Mouse (Mus musculus): ENCODE results near the gene Trak1.
A peak's percentile ranks its signal among the peaks of the same experiment; 100 is the strongest.

Trak1 gene

DNA sequence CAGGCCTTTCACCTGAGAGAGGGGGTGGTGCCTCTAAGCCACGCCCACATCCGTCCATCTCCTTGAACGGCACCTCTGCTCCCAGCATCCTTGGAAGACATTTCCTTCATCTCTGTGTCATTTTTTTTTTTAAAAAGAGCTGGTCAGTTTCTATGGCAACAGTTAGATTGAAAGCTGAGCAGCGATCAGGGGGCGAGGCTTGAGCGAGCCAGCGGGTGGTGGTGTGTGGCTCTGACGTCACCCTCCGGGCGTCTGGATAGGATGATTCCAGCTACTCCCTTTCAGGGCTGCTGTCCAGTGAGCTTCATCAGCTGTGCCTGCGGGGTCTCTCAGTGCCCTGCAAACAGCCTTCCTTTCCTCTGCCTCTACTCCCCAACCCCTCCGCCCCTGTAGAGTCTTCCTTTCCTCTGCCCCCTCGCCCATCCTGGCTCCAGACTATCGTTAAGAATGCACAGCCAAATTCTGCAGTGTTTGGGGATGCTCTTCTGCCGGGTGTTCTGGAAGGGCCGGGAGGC lies 105.9 kb downstream of the Trak1 start:
- no peak for DNase-seq

DNA sequence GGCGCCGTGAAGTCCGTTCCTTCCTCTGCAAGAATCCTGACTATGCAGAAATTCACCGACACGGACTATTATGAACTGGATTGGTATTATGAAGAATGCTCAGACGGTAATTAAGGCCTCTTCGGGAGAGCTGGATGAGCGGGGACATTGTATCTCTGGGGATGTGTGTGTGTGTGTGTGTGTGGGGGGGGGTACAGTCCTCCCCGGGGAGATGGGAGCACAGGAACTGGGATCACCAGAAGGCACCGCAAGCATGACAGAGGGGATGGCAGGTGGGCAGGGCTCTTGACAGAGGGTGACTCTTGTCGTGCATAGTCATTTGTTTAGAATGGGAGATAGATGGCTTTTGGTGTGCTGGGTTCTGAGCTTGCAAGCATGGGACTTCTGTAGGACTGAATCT lies 106.4 kb downstream of the Trak1 start:
- no peak for DNase-seq

DNA sequence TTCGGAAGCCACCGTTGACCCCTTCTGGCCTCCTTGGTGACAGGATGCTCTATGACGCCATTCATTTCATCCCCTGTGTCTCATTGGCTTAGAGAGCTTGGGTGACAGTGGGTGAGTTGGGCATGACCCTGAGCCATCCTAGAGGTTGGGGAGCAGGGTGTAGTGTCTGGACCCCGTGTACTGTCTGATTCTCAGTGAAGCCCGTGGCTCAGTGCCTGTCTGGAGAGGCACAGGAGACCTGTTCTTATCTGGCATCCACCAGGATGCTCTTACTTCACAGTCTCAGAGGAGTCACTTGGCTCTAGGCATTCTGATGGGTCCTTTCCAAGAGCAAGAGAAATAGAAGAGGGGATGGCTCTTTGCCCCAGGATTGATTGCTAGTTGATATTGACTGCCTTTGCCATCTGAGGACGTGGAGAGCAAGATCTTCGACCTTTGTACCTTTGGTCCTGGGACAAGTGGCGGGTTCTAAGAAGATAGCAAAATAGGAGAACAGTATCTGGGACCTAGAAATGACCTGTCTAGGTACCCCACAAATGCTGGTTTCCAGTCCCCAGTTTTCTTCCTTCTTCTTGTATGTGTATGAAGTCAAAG lies 107.9 kb downstream of the Trak1 start:
- DNase-seq, result no peak

DNA sequence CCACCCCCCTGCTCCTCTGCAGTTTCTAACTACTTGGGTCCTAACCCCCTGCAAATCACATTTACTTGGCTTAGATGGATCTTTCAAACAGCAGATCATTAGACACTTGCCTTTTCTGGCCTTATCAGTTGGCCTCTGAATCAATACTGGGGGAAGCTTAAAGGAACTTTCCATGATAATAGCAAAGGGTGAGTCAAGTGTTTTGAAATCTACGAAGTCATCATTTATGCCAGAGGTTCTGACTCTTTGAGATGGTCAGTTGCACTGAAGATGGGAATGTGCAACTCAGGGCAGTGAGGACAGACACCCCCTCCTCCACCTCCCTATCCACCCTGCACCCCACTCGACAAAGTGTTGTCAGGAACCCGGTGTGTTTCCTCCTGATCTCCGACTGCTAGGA lies 108.5 kb downstream of the Trak1 start:
- no peak for DNase-seq

DNA sequence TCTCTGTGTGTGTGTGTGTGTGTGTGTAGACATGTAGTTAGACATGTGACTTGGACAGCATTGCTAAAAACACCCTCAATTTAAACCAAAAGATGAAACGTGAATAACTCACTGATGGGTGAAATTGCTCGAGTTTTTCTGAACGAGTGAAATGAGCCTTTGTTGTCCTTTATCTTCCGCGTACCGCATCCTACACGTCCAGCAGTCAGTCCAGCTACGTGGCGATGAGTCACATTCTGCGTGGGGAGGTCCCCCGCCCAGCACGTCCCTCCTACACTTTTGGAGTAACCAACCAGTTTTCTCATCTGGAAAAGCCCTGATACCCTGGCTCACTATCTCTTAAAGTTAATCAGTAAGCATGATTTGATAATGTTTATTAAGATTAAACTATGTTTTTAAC lies 116.9 kb downstream of the Trak1 start:
- no peak for DNase-seq

DNA sequence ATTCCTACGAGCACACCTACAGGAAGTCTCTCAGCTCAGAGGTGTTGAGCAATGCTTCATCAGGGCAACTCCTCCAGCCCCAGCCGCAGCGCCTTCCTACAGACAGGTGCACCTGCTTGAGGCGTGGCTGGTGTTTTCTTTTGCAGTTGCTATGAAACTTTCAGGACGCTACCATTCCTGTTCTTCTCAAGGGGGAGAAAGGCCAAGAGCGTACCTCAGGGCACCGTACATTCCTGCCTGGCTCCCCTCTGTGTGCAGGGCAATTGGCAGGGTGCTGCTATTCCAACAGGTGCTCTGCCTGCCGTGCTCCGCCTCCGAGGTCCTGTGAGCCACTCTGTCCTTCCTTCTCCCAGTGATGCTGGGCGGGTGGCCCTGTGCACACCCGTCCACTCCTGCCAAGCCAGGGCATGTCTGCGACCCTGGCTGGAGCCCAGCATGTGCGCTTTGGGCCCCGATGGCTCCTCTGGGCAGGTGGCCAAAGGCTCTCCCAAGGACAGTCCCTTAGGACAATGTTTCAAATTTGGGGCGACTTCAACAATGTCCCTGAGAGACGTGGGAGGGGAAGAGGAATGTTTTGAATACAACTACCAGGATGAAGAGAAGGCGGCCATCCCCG lies 118.4 kb downstream of the Trak1 start:
- DNase-seq, result peak; percentile 85

DNA sequence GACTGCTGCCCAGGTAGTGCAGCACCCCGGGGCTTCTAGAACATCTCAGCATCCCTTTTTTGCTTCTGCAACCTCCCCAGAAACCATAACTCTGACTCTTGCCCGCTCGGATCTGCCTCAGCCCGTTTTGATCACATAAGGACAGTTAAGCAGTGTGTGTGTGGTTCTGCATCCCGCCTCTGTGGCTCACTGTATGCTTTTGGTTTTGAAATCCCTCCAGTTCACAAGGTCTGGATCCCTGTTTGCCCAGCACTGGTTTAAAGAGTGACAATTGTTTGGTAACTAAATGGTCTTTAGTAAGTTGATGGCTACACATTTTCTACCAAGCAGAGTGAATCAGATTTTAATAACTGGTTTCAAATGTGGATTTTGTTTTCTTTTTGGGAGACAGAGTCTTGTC lies 119.2 kb downstream of the Trak1 start:
- no peak for DNase-seq

DNA sequence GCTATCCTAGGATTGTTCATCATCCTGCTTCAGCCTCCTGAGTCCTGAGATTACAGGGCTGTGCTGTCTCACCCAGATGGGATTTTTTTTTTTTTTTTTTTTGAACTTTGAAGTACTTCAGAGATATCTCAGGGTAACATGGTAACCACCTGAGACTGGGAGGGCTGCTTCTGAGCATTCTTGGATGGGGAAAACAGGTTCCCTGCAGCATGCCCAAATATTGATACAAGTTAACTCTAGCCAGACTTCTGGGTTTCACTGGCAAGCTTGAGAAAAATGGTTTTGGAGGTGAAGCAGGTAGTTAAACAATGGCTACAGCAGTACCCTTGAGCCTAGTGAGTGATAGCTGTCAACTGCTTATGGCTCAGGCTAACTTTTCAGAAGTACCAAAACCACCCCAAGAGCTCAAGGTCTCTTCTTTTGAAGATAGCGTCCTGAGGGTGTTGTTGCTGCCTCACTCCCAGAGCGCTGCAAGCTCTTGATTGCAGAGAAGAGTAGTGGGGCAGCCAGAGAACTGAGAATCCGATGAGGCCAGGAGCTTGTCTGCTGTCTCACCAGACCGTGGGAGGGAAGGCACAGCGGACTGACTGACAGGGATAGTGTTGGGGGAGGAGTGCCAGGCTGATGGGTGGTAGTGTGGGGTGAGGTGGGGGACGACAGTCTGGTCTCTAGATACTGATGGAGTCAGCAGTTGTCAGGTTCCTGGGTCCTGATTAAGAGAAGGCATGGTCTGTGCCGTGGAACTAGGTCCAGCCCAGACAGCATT lies 119.8 kb downstream of the Trak1 start:
- DNase-seq, result no peak

DNA sequence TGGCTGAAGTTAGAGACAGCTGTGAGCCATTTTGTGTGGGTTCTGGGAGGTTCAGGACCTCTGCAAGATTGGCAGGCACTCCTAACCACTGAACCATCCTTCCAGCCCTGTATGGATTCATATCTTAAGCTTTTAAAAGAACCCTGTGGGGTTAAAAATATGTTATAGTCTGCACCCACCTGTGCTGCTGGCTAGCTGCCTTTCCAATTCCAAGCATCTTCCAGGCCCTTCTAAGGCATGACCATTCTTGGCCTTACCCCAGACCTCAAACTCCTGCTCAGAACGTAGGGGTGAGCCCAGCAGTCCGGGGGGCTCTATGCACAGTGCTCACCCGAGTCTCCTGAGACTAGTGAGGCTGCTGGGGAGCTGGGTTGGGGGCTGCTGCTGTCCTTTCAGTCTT lies 121.7 kb downstream of the Trak1 start:
- DNase-seq, result no peak

DNA sequence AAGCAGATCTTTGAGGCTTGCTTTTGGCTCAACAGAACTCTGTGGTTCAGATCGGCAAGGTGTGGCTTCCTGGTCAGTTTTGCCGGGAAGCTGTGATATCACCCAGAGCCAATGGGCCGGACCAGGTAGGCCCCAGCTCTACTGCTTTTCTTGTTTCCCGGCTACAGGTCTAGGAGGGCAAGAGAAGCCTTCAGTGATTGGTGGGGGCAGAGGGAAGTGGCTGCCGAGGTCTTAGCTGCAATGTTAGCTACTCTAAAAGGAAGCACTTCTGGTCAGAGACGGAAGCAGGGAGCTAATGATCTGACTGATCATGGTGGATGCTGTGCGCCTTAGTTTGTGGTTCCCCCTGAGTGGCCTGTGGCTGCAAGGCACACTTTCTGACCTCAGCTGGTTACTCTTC lies 122.3 kb downstream of the Trak1 start:
- DNase-seq, result no peak

DNA sequence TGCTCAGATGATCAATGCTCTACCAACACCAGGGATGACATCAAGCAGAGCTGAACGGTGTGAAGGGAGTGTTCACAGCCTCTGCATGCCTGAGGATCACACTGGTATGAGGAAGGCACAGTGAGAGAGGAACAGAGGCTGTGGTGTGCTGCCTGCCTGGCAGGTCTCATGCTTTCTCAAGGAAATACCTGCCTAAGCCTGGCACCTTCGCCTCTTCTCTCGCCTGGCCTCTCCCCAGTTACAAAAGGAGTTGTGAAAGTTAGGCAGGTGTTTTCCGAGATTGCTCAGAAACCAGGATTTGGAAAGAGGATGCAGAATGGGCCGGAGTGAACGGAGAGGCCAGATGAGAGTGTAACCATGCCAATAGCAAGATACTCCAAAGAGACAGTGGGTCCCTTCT lies 123.5 kb downstream of the Trak1 start:
- no peak for DNase-seq

DNA sequence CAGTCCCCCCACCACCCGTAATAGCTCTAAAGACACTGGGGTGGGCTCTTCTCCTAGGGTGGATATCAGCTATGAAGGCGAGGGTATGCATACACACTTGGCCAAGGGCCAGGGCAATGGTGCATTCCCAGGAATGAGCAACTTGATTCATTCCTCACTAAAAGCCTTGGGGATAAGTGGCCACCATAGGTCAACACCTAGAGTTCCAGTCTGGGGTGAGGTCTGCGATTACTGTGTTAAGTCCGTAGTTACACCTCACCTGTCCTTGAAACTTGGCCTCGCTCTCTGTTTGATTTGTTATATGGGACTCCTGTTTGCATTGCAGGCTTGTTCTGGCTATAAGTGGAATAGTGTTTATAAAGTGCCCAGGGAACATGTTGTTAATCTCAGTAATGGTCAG lies 125.1 kb downstream of the Trak1 start:
- DNase-seq, result peak; percentile 56

DNA sequence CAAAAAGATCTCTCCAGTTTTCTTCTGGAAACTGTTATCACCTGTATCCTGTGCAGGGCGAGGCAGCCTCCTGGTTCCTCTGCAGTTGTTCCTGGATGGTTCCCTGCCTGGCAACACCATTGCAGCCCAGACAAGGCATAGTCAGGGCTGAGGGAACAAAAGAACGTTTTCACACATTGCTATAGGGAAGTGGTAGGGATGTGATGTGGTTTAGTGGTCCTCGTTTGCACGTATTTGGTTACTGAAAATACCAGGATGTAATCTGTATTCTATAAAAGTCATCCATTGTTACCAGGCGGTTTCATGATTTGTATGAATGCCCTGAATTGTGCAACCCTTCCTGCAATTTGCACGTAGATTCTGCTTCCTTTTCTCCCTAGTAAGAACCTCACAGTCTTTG lies 126.3 kb downstream of the Trak1 start:
- no peak for DNase-seq

DNA sequence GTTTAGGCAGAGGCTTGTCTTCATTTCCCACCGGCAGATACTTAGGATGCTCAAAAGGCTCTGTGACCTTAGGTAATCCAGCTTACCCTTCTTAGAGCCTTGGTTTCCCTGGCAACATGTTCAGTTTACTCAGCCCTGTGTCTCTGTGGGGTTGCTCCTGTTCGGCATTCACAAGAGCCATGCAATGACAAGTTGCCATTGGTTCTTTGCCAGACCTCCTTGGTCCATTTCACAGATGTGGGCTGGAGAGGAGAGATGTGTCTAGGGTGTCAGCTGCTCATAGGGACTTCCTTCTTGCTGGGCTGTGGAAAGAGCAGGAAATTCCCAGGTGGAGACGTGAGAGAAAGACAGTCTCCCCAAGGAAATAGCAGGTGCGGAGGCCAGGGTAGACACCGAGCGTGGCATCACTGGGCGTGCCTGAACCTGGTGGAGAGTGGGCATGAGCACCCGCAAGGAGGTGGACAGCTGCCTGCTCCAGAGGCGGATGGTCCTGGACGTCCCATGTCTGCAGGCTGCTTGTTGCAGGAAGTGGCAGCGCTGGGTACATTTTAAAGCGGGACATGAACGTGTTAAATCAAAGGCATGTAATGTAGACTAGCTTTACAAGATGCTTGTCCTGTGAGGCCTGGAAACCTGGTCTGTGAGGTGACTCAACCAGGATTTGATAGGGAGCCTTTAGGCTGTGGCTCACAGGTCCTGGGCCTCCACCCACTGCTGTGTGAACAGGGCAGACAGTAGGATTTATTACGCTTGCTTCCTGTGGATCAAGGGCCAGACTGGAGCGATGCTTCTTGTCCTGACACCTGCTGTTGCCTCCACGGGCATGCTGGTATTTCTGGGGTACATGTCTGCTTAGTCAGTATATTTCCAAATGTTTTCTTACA lies 127.2 kb downstream of the Trak1 start:
- DNase-seq, result no peak

DNA sequence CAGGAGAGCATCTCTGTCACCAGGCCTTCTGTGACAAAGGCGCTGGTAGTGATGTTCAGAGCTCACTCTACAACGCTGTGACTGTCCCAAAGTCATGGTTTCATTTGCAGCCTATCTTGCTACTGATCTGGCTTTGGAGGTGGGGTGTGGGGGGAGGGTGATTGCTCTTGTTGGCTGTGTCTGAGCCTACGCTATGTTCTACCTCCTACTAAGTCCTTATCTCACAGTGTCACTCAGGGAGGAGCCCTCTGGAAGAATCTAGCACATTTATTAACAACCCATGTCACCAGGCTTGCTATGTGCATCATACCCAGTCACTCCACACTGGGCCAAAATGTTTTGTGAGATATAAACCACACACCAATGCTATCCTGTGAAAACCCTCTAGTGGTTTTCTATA lies 129.1 kb downstream of the Trak1 start:
- DNase-seq, result no peak

DNA sequence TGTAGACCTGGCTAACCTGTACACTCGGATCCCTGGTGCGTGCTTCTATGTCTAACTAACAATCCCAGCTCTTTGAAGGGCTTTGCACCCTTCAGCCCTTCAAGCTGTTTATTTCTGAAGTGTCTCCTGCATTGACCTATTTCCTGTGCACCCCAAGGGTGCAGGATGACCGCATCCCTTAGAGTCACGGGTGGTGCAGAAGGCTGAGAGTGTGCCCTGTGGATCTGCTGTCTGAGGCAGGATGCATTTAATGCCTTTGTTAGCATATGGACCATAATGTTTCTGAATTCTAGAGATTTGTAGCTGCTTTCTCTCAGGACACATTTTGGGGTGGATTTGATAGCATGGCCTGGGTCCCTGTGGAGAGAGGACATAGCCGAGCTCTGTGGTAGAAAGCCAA lies 129.6 kb downstream of the Trak1 start:
- no peak for DNase-seq

DNA sequence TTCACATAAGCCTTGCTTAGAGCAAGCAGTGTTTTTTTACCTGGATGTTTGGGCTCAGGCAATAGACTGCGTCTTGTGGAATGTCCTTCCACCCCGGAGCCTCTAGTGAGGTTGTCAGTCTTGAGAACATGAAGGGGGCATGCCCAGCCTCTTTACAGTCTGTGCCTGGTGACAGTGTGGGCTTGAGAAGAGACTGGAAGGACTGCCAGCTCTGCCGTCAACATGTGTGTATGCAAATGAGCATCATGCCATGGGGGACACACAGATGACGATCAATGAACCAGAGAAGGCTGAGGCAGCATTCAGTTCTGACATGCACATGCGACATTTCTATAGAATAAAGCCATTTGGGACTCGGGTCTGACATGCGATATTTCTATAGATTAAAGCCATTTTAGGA lies 132.3 kb downstream of the Trak1 start:
- no peak for DNase-seq

DNA sequence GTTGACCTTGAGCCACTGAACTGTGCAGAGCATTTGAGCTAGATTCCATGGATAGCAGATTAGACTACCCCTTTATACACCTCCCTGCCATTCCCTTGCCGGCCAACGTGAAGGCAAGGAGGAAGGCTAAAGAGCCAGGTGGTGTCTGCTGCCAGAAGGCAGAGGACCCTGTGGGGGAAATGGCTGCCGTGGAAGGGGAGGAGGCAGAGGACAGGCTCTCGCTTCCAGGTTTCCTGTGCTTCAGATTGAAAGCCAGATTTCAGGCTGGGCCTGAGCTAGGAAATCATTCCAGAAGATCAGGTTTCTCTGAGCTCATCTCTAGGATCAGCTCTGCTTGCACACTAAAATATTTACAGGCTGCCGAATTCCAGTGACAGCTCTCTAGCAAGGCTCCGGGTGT lies 133.1 kb downstream of the Trak1 start:
- no peak for DNase-seq

DNA sequence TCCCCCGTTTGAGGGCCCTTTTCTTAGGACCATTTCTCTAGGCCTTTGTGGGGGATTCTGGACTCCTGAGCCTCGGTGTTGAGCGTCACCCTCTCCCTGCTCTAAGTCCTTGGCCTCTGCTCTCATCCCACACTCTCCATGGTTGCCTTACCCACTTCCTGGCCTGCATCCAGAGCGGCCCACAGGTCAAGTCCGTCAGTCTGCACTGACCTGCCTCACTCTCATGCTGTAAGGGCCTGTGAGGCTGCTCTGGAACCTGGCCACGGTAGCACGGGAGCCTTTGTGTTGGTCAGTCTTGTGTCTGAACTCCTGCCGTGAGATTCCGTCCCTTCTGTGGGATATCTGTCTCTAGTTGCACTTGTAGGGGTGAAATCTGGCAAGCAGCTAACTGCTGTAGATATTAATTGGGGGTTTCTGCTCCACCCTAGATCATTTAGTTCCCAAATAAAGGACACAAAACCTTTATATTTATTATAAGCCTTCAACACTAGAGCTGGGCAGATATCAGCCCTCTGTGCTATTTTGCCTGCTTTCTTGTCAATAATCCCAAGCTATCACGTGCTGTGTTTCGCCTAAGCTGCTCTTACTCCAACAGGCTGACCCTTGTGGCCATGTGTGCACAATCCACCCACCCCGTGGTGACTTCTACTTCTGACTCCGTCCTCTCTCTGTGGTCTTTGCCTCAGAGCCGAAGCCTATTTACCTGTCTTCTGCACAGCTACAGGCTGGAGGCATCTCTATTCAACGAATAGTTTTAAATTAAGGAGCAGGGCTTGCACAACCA lies 136.6 kb downstream of the Trak1 start:
- peak; percentile 64 for DNase-seq

DNA sequence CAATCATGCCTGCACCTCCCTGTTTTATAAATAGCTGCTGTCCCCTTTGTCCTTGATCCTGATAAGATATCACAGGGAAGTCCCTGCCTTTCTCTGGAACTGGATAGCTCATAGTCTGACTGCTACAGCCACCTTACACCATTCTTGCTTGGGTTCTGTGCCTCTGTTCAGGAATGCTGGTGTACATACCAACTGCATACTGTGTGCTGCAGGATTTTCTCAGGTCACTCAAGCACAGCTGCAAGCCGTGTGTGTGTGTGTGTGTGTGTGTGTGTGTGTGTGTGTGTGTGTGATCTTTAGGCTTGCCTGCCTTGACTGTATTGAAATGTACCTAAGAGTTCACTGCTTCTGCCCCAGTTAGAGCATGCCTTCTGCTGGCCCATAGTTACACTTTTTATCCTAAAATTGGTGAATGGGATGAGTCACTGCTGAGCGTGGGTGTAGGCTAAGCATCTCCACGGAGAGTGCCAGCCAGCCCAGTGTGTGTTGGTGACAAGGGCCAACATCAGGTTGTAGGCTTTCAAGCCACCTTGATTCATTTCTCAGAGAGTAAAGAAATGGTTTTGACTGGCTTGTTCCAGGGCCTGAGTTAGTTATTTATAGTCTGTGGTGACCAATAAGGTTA lies 138.1 kb downstream of the Trak1 start:
- DNase-seq, result no peak

DNA sequence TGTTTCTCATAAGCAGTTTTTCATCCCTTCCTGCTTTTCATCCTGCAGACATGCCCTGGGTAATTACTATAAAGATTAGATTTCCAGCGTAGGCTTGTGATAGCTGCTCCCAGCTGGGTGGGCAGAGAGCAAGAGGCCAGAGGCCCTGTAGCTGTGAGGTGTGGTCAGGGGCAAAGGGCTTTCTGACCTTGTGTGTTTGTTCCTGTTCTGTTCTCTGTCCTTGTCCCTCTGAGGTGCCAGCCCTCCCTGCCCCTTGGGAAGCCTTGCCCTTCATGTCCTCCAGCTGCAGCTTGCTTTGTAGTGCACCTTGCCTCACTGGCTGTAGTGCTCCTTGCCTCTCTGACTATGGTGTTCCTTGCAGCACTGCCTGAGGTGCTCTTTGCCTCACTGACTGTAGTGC lies 139.2 kb downstream of the Trak1 start:
- DNase-seq, result no peak

DNA sequence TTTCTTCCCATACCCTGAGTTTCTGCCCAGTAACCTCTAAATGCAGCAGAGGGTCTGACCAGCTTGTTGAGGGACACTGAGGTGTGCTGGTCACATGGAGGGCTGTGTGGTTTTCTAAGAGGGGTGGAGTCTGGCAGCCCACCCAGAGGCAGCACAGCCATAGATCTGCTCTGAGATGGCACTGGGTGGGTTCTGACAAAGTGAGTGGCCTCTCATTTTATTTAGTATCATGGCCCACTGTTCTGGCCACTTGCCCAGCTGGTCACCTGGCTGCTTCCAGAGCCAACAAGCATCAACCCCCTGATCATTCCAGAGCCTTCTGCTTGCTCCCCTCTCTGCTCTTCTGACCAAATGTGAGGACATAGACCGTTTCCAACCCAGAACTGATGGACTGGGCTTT lies 144.8 kb downstream of the Trak1 start:
- DNase-seq, result no peak
